Comparison of ENCODE assay signal across 8 mouse cellular contexts in genomic region chr8:66860921-66861588, GRCm38 (mm10). TPM values are rescaled to one million over a fixed set of nuclear protein-coding genes. Genes with fewer than 3 reads are reported as not detected.
DNase-seq lines count a peak whose midpoint lies in the region; ATAC-seq lines count a peak whose summit lies in the region.

No protein-coding gene starts in this region.

- peak; percentile 76 for ATAC-seq in intestine, embryonic 15.5 days
- ATAC-seq in liver, embryonic 13.5 days (ENCODE audit: low read depth) = peak; percentile 63

- peak; percentile 63 for DNase-seq in 3134 (ENCODE audit: extremely low read depth, insufficient read length, low spot score)
- DNase-seq in Muller cell, postnatal 12 days (ENCODE audit: inconsistent ontology term) = peak; percentile 71
- peak; percentile 18 to 36 for DNase-seq in cerebellum, postnatal 36 days
- peak; percentile 29 to 48 for DNase-seq in gastrocnemius, postnatal 4 days (ENCODE audit: low spot score in 2 of 2)
- peak; percentile 17 for DNase-seq in liver, embryonic 13.5 days
- DNase-seq in naive thymus-derived CD4-positive, alpha-beta T cell, adult 2 months (ENCODE audit: low read depth) = peak; percentile 55
- peak; percentile 18 to 27 for DNase-seq in thymus, adult 18-20 months

- peak overlapping the region; percentile 82 for H3K4me2 ChIP-seq in intestine, embryonic 15.5 days (replicated peaks)
- peak overlapping the region; percentile 90 for H3K4me2 ChIP-seq in liver, embryonic 13.5 days

- WGBS in intestine, embryonic 15.5 days = 1% methylated on average over 46 of the region's 46 CpGs
- WGBS in liver, embryonic 13.5 days (ENCODE audit: insufficient replicate concordance) = under 1% methylated on average over 43 of the region's 46 CpGs

- no peaks in the 10 kb centered on the region for H3K36me3 ChIP-seq in intestine, embryonic 15.5 days
- H3K36me3 ChIP-seq in liver, embryonic 13.5 days = peaks cover 7% of the 10 kb centered on the region; the same call in 1 of the 2 replicates

- peak overlapping the region; percentile 89 for H3K4me3 ChIP-seq in intestine, embryonic 15.5 days (replicated peaks)
- H3K4me3 ChIP-seq in liver, embryonic 13.5 days (replicated peaks) = peak overlapping the region; percentile 82

- no peaks in the 10 kb centered on the region for H3K27me3 ChIP-seq in intestine, embryonic 15.5 days (replicated peaks)
- no peaks in the 10 kb centered on the region for H3K27me3 ChIP-seq in liver, embryonic 13.5 days

- peaks cover 9% of the 10 kb centered on the region; the same call in 1 of the 2 replicates for H3K4me1 ChIP-seq in intestine, embryonic 15.5 days (replicated peaks)
- H3K4me1 ChIP-seq in liver, embryonic 13.5 days (replicated peaks) = peaks cover 26% of the 10 kb centered on the region

- H3K9me3 ChIP-seq in intestine, embryonic 15.5 days = no peaks in the 10 kb centered on the region
- H3K9me3 ChIP-seq in liver, embryonic 13.5 days (replicated peaks) = no peaks in the 10 kb centered on the region

- peak overlapping the region; percentile 74 for H3K9ac ChIP-seq in intestine, embryonic 15.5 days
- peak overlapping the region; percentile 83 for H3K9ac ChIP-seq in liver, embryonic 13.5 days

- H3K27ac ChIP-seq in intestine, embryonic 15.5 days = no peak overlapping the region
- H3K27ac ChIP-seq in liver, embryonic 13.5 days = peak overlapping the region; percentile 53

RNA-seq across cellular contexts. Expression of gene Naf1, which starts 1.0 kb away (rescaled TPM):
- total RNA-seq in gastrocnemius, postnatal 4 days (2021) = 1 to 10 TPM; 5.6 to 6.7 TPM
- polyA plus RNA-seq in intestine, embryonic 15.5 days (2015; fragmentation: Nextera tagmentation; extraction: Ambion mirVana) = 2.9 and 3.4 TPM in 2 replicates
- 2.2 and 2.4 TPM in 2 replicates for polyA plus RNA-seq in liver, embryonic 13.5 days (2015; fragmentation: Nextera tagmentation; extraction: Ambion mirVana)

Comparison
In these comparisons a context has a peak if more than half of its experiments do, and no peak if none do; other contexts are left out.
1. DNase-seq: peak in every context shown above with its lines; median percentile 71 in Muller cell, postnatal 12 days; 63 in 3134; 55 in naive thymus-derived CD4-positive, alpha-beta T cell, adult 2 months; 38 in gastrocnemius, postnatal 4 days; 27 in cerebellum, postnatal 36 days; 22 in thymus, adult 18-20 months; 17 in liver, embryonic 13.5 days.